Mouse (Mus musculus) ES-Bruce4 (cell line): ENCODE data around the gene Sema5a.

Experiments
- CTCF ChIP-seq: IDR thresholded peaks from one replicate; pipeline ENCODE4 v1.8.1; 2011; ENCODE audit warnings: low read depth, low read length
- EP300 ChIP-seq: IDR thresholded peaks from 2 replicates; pipeline ENCODE4 v1.6.1; 2011; ENCODE audit warnings: low read depth, low read length; ENCODE audit not compliant: insufficient read depth
- POLR2A ChIP-seq: IDR thresholded peaks from one replicate; pipeline ENCODE4 v1.8.1; 2011; ENCODE audit warnings: low read length; ENCODE audit not compliant: insufficient read depth

- no peak for TF ChIP-seq POLR2A
- no peak for TF ChIP-seq CTCF
- no peak for TF ChIP-seq EP300
Measured at GRCm38 (mm10) chr15:32538092-32538491, 293.5 kb downstream of the Sema5a start.
